ENCODE assay signal across 38 mouse cellular contexts in the genomic region with DNA sequence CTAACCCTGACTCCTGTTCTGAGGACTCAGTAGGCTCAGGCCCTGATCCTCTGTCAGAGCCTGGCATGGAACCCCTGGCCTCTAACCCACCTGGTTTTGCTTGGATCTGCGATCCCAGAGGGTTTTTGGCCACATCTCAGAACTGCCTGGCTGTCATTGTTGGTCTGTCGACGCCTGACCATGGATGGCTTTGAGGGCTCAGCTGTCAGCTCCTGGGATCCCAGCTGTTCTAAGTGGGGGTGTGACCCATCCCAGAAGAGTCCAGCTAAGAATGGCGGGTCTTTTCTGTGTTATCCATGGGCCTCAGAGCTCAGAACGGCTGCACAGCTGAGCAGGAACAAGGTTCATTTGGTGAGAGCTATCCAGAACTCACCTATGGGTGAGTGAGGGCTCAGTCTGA. TPM values are rescaled to one million over a fixed set of nuclear protein-coding genes. Genes with fewer than 3 reads are reported as not detected.
"Had no signal": no experiment of that assay in that cellular context is flagged by ENCODE, and none has a peak within 500 bp of the region (broad histone marks: within the 10 kb centered on the region; RNA-seq: fewer than 3 reads in every experiment).

No protein-coding gene starts in this region.

- ATAC-seq: liver, embryonic 12.5 days; liver, postnatal 0 days; lung, postnatal 0 days; midbrain, embryonic 13.5 days; midbrain, embryonic 15.5 days; midbrain, embryonic 16.5 days had no signal

- H3K27ac ChIP-seq: left cerebral cortex, adult 2 months; limb, embryonic 12.5 days; limb, embryonic 15.5 days; liver, embryonic 12.5 days; liver, embryonic 13.5 days; liver, embryonic 14.5 days; liver, embryonic 15.5 days; lung, embryonic 15.5 days; macrophage; midbrain, embryonic 10.5 days; midbrain, embryonic 12.5 days; midbrain, embryonic 13.5 days; midbrain, embryonic 15.5 days; neural tube, embryonic 12.5 days had no signal

- H3K9ac ChIP-seq: limb, embryonic 12.5 days; limb, embryonic 15.5 days; liver, embryonic 12.5 days; liver, embryonic 13.5 days; liver, embryonic 14.5 days; liver, embryonic 15.5 days; liver, postnatal 0 days; lung, embryonic 14.5 days; lung, embryonic 15.5 days; midbrain, embryonic 12.5 days; midbrain, embryonic 13.5 days; midbrain, embryonic 15.5 days; neural tube, embryonic 12.5 days had no signal

- H3K4me3 ChIP-seq: left cerebral cortex, adult 2 months; limb, embryonic 12.5 days; limb, embryonic 15.5 days; liver, embryonic 12.5 days; liver, embryonic 13.5 days; liver, embryonic 15.5 days; lung, embryonic 15.5 days; megakaryocyte, embryonic 14.5 days; midbrain, embryonic 10.5 days; midbrain, embryonic 12.5 days; midbrain, embryonic 13.5 days; midbrain, embryonic 15.5 days; neural tube, embryonic 12.5 days had no signal

- H3K36me3 ChIP-seq: limb, embryonic 12.5 days; limb, embryonic 15.5 days; liver, embryonic 12.5 days; liver, embryonic 13.5 days; liver, embryonic 15.5 days; lung, embryonic 15.5 days; midbrain, embryonic 10.5 days; midbrain, embryonic 12.5 days; midbrain, embryonic 13.5 days; midbrain, embryonic 15.5 days; neural tube, embryonic 12.5 days had no signal

- H3K4me2 ChIP-seq: limb, embryonic 12.5 days; limb, embryonic 15.5 days; liver, embryonic 11.5 days; liver, embryonic 12.5 days; liver, embryonic 13.5 days; liver, embryonic 15.5 days; lung, embryonic 14.5 days; lung, embryonic 15.5 days; midbrain, embryonic 11.5 days; midbrain, embryonic 12.5 days; midbrain, embryonic 13.5 days; midbrain, embryonic 15.5 days; neural tube, embryonic 12.5 days had no signal

- H3K9me3 ChIP-seq: limb, embryonic 12.5 days; limb, embryonic 15.5 days; liver, embryonic 12.5 days; liver, embryonic 13.5 days; liver, embryonic 15.5 days; lung, embryonic 15.5 days; midbrain, embryonic 10.5 days; midbrain, embryonic 12.5 days; midbrain, embryonic 13.5 days; midbrain, embryonic 15.5 days; neural tube, embryonic 12.5 days had no signal

- DNase-seq: left cerebral cortex, postnatal 4 days; liver; liver, embryonic 13.5 days; liver, postnatal 0 days; lung, adult 18-20 months; lung, adult 2 months; lung, embryonic 14.5 days; lung, postnatal 10 days; lung, postnatal 14 days; lung, postnatal 36 days; lung, postnatal 4 days; midbrain, embryonic 14.5 days had no signal

RNA-seq across cellular contexts. Expression of a gene that starts 4.7 kb away (rescaled TPM):
- total RNA-seq: megakaryocyte progenitor cell, adult 5-6 weeks; monocyte, adult 5-6 weeks had no signal
- polyA plus RNA-seq: limb, embryonic 11.5 days; liver, embryonic 11.5 days; liver, embryonic 13.5 days; liver, embryonic 16.5 days; lung, embryonic 14.5 days; lung, embryonic 16.5 days had no signal

RNA-seq across cellular contexts. Expression of a gene that starts 32.3 kb away (rescaled TPM):
- polyA plus RNA-seq: macrophage had no signal

RNA-seq across cellular contexts. Expression of a gene that starts 33.8 kb away (rescaled TPM):
- total RNA-seq: liver, adult 2 months; megakaryocyte progenitor cell, adult 5-6 weeks; megakaryocyte, adult 5-6 weeks; megakaryocyte-erythroid progenitor cell, adult 5-6 weeks; monocyte, adult 5-6 weeks had no signal
- polyA plus RNA-seq: liver, adult 2 months; liver, embryonic 11.5 days; liver, embryonic 13.5 days; liver, embryonic 14.5 days; liver, embryonic 15.5 days; liver, embryonic 16.5 days; liver, postnatal 0 days; macrophage had no signal
